Mouse (Mus musculus) forebrain, postnatal 0 days (tissue): ENCODE results near the gene Dpp8. TPM values are rescaled to one million over a fixed set of nuclear protein-coding genes. Genes with fewer than 3 reads are reported as not detected.
"Not testable (repeated sequence)": the region's sequence is repeated elsewhere in the genome, so short reads cannot be mapped to it uniquely, and the experiment has no call there.

ENCODE experiments used
- ATAC-seq: fragments of 200-750 bp; cut with Nextera tagmentation; 2 replicates; pipeline ENCODE4 v1.8.0; 2017; ENCODE audit warnings: mild to moderate bottlenecking, moderate library complexity
- DNase-seq: peaks from one replicate; pipeline ENCODE4 v3.0.0-alpha.2; 2015
- H3K27ac ChIP-seq: fragments of 300-500 bp; sonication (generic); 2 replicates; pipeline ENCODE4 v1.5.1; 2014; ENCODE audit warnings: low read depth, mild to moderate bottlenecking, antibody characterized with exemption, low read length, moderate library complexity, mixed read lengths
- H3K27me3 ChIP-seq: fragments of 300-500 bp; sonication (generic); 2 replicates; pipeline ENCODE4 v1.6.1; 2014; ENCODE audit warnings: mild to moderate bottlenecking, low read length, mixed read lengths; ENCODE audit not compliant: insufficient read depth
- H3K36me3 ChIP-seq: fragments of 300-500 bp; sonication (generic); 2 replicates; pipeline ENCODE4 v1.6.1; 2014; ENCODE audit warnings: mild to moderate bottlenecking, moderate library complexity; ENCODE audit not compliant: insufficient read depth
- H3K4me1 ChIP-seq: fragments of 300-500 bp; sonication (generic); 2 replicates; pipeline ENCODE4 v1.6.1; 2014; ENCODE audit warnings: antibody characterized with exemption; ENCODE audit not compliant: insufficient read depth
- H3K4me2 ChIP-seq: fragments of 300-500 bp; sonication (generic); 2 replicates; pipeline ENCODE4 v1.6.1; 2014; ENCODE audit warnings: low read depth, mild to moderate bottlenecking, moderate library complexity
- H3K4me3 ChIP-seq: fragments of 300-500 bp; sonication (generic); 2 replicates; pipeline ENCODE4 v1.5.1; 2014; ENCODE audit warnings: low read depth, low read length, mixed read lengths
- H3K9ac ChIP-seq: fragments of 300-500 bp; sonication (generic); 2 replicates; pipeline ENCODE4 v1.6.1; 2014; ENCODE audit warnings: mild to moderate bottlenecking
- H3K9me3 ChIP-seq: fragments of 300-500 bp; sonication (generic); 2 replicates; pipeline ENCODE4 v1.6.1; 2016; ENCODE audit warnings: low read length
- CTCF ChIP-seq: sonication (generic); IDR thresholded peaks from 2 replicates; pipeline ENCODE4 v1.5.1; 2016; ENCODE audit warnings: antibody characterized with exemption, control low read depth, low read depth
- WGBS: fragments of 180-500 bp; shearing (Covaris S2); extraction: QIAGEN DNeasy Blood & Tissue Kit; methylation state at CpG from one replicate; pipeline ENCODE4 v1.1.7; 2014; 5-methylcytosine and 5-hydroxymethylcytosine counted together
- polyA plus RNA-seq: library from polyadenylated mRNA; unstranded; fragments of >200 nt; fragmentation: Nextera tagmentation; extraction: Ambion mirVana; gene quantifications from 2 replicates; pipeline ENCODE4 v1.2.1, GENCODE M21; 2015
- total RNA-seq: library from RNA; depleted of rRNA; stranded (reverse); fragments of >200 nt; gene quantifications from 2 replicates; pipeline ENCODE4 v1.2.3, GENCODE M21; 2014

Gene Dpp8
- total and polyA plus RNA-seq, 2 experiments from 2014 or later: 25.6 to 111 TPM

DNA sequence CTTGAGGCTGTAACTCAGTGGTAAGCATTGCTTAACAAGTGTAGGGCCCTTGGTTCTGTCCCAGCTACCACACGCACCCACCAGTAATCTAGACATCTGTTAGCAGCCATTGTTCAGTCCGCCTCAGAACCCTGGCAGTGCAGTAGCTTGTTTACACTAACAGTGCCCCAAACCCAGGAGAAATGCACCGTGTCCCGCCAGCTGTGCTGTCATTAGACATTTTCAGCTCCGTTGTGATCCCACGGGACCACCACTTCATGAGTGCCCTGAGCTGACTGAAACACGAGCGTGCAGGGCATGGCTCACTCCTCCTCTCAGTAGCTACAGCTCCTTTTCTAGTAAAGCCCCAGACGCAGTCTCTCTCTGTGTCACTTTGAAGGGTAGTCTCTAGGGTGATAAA, 41.3 kb downstream of the Dpp8 start:
- H3K9me3 ChIP-seq: no peaks in the 10 kb centered on the region
- no peak overlapping the region for H3K4me2 ChIP-seq
- H3K4me3 ChIP-seq: no peak overlapping the region
- H3K4me1 ChIP-seq: no peaks in the 10 kb centered on the region
- no peak overlapping the region for H3K9ac ChIP-seq
- WGBS: 71% methylated on average over 9 of the region's 9 CpGs
- no peaks in the 10 kb centered on the region for H3K27me3 ChIP-seq
- TF ChIP-seq CTCF: no peak
- no peak for ATAC-seq
- no peak overlapping the region for H3K27ac ChIP-seq
- no peak for DNase-seq
- peaks cover 73% of the 10 kb centered on the region for H3K36me3 ChIP-seq

DNA sequence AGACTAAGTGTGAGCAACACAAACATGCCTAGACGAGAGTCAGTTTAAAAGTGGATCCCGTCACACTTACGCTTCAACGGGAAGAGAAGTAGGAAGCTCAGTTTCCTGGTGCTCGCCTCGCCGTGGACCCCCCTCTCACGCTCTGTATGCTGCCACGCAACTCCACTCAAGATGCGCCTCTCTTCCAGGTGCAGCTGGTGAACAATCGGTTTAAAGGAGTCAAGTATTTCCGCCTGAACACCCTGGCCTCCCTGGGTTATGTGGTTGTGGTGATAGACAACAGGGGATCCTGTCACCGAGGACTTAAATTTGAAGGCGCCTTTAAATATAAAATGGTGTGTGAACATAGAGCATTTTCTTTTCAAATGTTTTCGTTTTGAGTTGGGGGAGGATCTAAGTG, 42.0 kb downstream of the Dpp8 start:
- no peaks in the 10 kb centered on the region for H3K27me3 ChIP-seq
- H3K4me1 ChIP-seq: no peaks in the 10 kb centered on the region
- WGBS: 84% methylated on average over 15 of the region's 15 CpGs
- no peak overlapping the region for H3K27ac ChIP-seq
- H3K4me2 ChIP-seq: no peak overlapping the region
- TF ChIP-seq CTCF: no peak
- no peaks in the 10 kb centered on the region for H3K9me3 ChIP-seq
- H3K9ac ChIP-seq: no peak overlapping the region
- H3K4me3 ChIP-seq: no peak overlapping the region
- DNase-seq: no peak
- peaks cover 74% of the 10 kb centered on the region for H3K36me3 ChIP-seq
- ATAC-seq: no peak

DNA sequence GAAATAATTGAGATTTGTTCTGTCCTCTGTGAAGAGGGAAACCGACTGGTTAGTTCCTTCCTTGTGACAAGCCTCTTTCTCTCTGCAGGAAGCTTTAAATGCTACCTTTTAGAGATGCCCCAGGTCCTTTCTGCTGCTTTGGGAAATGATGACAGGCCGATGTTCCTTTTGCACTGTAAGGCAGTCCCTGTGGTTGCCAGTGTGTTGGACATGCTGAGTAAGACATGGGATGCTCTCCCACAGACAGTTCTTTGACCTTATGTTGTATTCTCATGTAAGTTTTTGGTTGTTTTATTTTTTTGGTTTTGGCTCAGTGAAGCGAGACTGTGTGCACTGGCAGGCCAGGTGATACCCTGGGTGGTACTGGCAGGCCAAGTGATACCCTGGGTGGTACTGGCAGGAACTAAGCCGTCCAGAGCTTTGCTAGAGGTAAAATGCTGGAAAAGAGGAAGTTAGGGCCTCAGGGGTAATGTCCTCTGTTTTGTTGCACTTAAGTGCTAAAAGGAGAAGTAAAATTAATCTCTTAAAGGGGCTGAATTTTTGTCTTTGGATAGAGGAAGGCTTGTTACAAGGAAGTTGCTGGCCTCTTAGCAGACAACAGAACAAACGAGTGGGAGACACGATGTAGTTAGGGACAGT, 42.8 kb downstream of the Dpp8 start:
- H3K27ac ChIP-seq: no peak overlapping the region
- ATAC-seq (no peak), DNase-seq (no peak)
- WGBS: 83% methylated on average over 6 of the region's 6 CpGs
- H3K9ac ChIP-seq: no peak overlapping the region
- H3K36me3 ChIP-seq: peaks cover 78% of the 10 kb centered on the region
- H3K4me2 ChIP-seq: no peak overlapping the region
- no peaks in the 10 kb centered on the region for H3K27me3 ChIP-seq
- H3K4me1 ChIP-seq: no peaks in the 10 kb centered on the region
- H3K4me3 ChIP-seq: no peak overlapping the region
- no peak for TF ChIP-seq CTCF
- no peaks in the 10 kb centered on the region for H3K9me3 ChIP-seq

DNA sequence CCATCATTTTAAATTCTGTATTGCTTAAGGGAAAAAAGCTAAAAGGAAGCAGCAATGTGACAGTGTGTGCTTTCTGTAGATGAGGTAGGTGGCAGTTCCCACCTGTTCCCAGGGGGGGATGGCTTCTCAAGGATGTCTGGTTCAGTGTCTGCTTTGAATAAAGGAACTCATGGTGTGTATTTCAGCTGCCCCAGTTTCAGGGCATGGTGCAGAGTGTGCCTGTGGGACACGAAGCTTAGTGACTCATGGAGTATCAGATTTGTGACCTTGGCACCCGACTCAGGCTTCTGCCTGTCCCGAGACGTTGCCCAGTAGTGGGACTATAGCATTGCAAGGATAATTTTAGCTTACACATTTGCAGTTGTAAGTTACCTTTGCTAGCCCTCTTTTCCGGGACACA, 45.3 kb downstream of the Dpp8 start:
- no peak overlapping the region for H3K27ac ChIP-seq

DNA sequence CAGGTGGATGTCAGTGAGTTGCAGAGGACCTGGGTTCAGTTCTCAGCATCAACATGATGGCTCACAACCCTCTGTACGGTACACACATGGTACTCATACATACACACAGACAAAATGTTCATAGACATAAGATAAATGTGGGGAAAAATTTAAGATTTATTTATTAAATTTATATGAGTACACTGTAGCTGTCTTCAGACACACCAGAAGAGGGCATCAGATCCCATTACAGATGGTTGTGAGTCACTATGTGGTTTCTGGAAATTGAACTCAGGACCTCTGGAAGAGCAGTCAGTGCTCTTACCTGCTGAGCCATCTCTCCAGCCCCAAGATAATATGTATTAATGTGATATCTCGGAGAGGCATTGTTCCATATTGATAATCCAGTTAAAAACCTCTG, 47.9 kb downstream of the Dpp8 start:
- not testable (repeated sequence) for DNase-seq, H3K9ac ChIP-seq, H3K4me2 ChIP-seq, H3K4me1 ChIP-seq, H3K9me3 ChIP-seq, H3K4me3 ChIP-seq, ATAC-seq, H3K27ac ChIP-seq, H3K27me3 ChIP-seq
- H3K36me3 ChIP-seq: peaks cover 67% of the 10 kb centered on the region
- 97% methylated on average over 2 of the region's 2 CpGs for WGBS

More for the DNA sequence above, 45.3 kb downstream of the Dpp8 start:
- H3K4me1 ChIP-seq: no peaks in the 10 kb centered on the region
- no peaks in the 10 kb centered on the region for H3K27me3 ChIP-seq
- TF ChIP-seq CTCF: no peak
- H3K9ac ChIP-seq: no peak overlapping the region
- no peak overlapping the region for H3K4me2 ChIP-seq
- ATAC-seq (no peak), DNase-seq (no peak)
- peaks cover 70% of the 10 kb centered on the region for H3K36me3 ChIP-seq
- no peak overlapping the region for H3K4me3 ChIP-seq
- WGBS: 94% methylated on average over 5 of the region's 5 CpGs
- H3K9me3 ChIP-seq: no peaks in the 10 kb centered on the region

DNA sequence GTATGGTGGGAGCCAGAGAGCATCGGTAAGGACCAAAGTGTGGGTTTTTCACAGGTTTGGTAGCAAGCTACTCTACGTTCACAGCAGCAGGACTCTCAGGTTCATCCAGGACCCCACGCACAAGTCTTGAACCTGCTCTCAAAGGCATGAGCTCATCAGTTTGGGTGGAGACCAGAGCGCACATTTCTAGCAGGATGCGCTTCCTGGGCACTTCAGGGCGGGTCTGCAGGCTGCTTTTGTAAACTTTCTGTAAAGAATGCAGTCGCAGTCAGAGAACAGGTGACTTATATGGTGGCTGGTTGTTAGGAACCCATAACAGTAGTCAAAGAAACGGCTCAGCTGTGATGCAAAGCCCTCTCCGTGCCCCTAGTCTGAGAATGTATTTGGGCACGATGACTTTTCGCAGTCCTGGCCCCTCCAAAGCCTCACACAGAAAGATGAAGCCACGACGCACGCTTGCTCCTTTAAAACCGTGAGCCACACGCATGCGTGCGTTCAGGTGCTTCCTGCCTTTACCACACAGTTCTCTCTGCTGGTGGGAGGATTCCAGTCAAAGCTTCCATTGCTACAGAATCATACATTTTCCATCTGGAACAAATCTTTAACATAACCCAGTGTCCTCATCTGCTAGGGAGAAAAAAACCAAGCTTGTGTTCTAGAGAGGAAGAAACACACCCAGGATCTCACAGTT, 51.0 kb downstream of the Dpp8 start:
- TF ChIP-seq CTCF: no peak
- Histone ChIP-seq H3K9ac (no peak overlapping the region), H3K27me3 (no peaks in the 10 kb centered on the region), H3K4me2 (no peak overlapping the region), H3K4me1 (no peaks in the 10 kb centered on the region), H3K9me3 (no peaks in the 10 kb centered on the region), H3K36me3 (peaks cover 46% of the 10 kb centered on the region), H3K4me3 (no peak overlapping the region), H3K27ac (no peak overlapping the region)
- 93% methylated on average over 18 of the region's 18 CpGs for WGBS
- ATAC-seq: no peak
- DNase-seq: no peak

DNA sequence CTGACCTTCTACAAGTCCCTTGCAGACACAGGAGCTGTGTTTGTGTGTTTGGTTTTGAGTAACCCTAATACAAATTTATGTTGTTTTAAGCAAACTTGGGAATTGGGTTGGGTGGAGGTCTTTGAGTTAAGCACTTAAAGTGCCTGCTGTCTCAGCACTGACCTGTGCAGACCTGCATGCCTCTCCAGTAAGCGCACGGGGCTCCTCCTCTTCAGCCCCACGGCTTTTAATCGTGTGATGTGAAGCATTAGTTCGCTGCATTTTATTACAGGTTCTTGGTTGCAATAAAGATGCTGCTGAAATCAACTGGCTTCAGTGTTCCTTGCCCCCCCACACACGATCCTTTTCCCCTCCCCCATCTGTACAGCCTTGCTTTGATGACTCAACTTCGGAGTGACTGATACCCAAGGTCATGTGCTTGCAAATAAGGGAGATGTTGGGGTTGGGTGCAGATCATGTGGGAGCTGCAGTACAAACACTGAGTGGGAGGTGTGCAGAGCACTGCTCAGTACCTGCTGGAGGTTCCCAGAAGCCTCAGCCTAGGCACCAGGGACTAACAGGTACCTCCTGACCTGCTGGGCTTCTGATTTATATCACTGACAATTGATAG, 52.1 kb downstream of the Dpp8 start:
- Histone ChIP-seq H3K9ac (no peak overlapping the region), H3K9me3 (no peaks in the 10 kb centered on the region), H3K27me3 (no peaks in the 10 kb centered on the region), H3K36me3 (peaks cover 35% of the 10 kb centered on the region), H3K4me1 (no peaks in the 10 kb centered on the region), H3K4me3 (no peak overlapping the region), H3K27ac (no peak overlapping the region), H3K4me2 (no peak overlapping the region)
- DNase-seq: no peak
- 92% methylated on average over 7 of the region's 7 CpGs for WGBS
- TF ChIP-seq CTCF: no peak
- no peak for ATAC-seq
